Mouse (Mus musculus): Measurements from ENCODE around the gene Capn6.

Capn6 gene

DNA sequence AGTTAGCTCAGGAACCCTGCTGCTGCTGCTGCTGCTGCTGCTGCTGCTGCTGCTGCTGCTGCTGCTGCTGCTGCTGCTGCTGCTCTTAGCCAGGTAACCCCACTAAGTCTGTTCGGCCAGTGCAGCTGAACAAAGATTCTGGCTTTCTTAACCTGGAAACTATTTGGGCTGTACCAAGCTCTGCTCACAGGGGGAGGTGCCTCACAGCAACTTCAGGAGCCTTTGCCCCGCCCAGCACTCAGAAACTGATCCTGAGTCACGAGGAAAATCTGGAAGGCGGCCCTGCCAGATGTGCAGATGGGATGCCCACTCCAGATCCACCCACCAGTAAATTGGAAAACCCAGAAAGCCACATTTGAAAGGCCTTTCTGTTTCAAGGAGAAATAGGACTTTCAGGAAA lies at the start of gene Capn6:
TSS of gene Capn6 (minus strand) at position 203 of the 400 bp plus-strand sequence.
- DNase-seq (ENCODE audit: low spot score), result no peak

DNA sequence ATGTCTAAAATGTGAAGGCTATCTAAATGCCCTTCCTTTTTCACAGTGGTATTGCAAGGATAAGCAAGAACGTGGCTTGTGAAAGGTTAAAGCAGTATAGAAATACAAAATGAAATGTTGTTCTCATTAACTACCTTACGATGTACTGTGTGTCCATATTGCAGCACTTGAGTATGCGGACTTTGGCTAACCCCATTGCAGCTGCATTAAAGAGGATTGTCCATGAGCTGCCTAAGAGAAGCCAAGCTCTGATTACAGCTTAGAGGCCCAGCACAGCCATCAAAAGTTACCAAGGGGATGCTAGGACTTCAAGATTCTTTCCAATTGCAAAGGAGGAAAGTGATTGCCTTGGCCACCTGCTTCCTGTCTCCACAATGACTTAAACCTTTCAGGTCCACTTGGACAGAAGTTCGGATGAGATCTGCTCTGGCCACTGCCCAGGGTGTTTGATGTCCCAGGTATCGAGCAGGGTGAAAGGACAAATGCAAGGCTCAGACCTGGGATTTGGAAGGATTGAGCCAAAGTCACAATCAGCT lies 40.0 kb upstream of the Capn6 start:
- no peak for DNase-seq (ENCODE audit: low spot score)

DNA sequence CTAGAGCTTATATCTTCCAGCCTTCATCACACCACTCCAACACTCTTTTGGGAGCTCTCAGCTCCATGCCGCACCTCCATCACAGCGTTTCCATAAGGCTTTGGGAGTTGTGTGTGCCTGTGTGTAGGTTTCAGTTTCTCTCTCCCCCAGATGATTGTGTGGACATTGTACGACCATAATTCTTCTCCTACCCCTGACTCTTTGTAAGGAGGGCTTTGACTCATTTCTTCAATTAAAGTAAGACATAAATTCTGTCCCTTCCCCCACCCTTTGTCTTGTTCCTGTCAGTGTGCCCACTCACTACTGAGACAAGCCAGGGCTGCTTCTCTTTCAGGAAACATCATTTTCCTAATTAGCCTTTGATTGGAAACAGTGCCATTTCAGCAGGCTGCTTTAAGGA lies 24.1 kb upstream of the Capn6 start:
- DNase-seq (ENCODE audit: low spot score), result no peak

DNA sequence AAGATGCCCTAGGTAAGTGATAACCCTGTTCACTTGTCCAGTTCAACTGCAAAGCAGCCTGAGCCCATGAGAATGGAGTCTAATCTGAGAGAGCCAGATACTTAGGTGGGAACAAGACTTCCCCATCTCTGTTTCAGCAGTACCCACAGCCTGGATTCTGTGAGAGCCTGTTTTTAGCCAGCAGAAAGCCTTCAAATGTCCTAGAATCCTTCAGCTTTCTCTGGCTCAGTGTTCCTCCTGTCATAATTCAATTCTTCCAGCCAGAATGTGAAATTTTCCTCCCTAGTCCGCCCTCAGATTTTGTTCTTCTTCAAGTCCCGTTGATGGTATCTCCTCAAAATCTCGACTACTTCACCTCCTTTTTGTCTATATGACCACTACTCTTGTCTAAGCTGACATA lies 22.8 kb upstream of the Capn6 start:
- DNase-seq (ENCODE audit: low spot score), result no peak

DNA sequence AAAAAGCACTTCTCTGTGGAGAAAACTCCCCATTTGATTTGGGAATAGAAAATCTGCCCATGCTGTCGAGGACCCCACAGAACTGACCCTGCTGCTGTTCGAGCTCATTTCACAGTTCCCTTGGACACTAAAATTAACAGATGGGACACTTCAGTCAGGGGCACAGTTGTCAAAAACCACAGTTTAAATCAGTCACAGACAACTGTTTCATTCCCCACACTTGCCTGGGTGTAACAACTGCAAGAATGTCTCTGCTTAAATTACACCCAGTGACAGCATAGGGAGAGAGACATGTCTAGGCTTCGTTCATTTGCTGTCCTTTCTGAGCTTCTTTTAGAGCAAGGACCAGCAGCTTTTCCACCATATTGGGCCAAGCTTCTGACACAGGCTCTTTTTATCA lies 19.4 kb upstream of the Capn6 start:
- DNase-seq (ENCODE audit: low spot score), result no peak

DNA sequence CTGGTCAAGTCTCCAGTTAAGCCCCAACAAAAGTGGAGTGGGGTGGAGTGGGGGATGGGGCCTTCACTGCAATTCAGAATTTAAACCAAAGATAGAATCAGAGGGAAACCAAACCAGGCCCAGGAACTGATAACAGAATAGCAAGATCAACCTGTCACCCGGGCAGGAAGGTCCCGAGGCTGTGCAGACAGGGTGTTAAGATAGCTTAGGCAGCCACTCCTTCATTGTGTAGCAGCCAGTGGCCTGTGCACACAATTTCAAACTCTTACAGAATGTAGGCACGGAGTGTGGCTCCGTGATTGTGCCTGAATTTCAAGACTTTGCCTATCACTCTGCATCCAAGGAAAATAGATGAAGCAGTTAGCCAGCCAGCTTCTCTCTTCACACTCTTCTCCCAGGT lies 693 bp downstream of the Capn6 start:
- DNase-seq (ENCODE audit: low spot score), result no peak

DNA sequence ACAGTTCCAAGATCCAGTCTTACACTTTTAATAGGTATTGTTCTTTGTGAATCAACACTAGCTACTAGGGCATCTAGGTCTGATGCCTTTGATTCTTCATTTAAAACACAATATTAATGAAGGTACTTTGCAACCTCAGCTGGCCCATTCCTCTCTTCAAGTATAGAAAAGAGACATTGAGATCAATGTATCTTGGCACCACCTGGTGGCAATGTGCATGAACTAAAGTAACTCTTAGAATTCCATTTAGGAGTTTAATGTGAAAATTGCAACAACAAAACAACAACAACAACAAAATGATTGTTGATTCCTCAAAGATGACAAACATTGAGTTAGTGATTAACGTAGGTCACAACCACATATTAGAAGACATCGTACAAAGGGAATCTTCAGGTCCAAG lies 8.3 kb downstream of the Capn6 start:
- DNase-seq (ENCODE audit: low spot score), result no peak

DNA sequence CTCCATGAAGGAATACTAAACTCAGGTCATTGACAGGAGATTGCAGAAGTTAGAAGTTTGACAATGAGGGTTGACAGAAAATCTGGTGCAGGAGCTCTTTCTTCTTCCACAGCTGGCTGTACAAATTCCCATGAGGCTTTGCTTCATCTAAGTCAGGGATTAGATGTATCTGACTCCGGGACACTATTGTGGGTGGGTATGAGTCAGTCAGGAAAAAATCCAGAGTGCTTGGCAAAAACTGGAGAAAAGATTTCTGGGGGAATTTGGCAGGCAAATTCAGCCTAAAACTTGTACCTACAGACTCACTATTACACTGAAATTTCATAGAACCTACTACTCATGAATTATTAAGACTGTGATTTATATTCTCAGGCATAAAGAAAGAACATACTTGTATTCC lies 11.3 kb downstream of the Capn6 start:
- DNase-seq (ENCODE audit: low spot score), result no peak

DNA sequence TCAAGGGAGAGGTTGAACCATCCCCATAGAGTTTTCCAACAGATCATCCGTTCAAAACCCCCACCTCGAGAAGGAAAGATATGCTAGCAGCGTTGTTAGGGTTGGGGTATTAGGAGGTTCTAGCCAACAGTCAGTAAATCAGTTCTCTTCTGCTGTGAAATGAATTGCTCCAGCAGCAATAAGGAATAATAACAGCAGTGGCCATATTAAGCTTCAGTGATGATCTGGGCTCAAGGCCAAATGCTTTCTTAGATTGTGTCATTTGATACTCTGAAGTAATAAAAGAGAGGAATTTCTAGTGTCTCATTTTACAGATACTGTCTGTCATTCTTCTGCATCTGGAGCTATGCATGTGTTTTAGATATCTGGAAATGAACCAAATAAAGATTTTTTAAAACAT lies 64.7 kb downstream of the Capn6 start:
- no peak for DNase-seq (ENCODE audit: low spot score)

All from T-cell, adult 2 months (primary cell).